Mouse (Mus musculus): ENCODE data around the gene Eif5. TPM values are rescaled to one million over a fixed set of nuclear protein-coding genes. Genes with fewer than 3 reads are reported as not detected.
"Not testable (repeated sequence)": the region's sequence is repeated elsewhere in the genome, so short reads cannot be mapped to it uniquely, and the experiment has no call there.

The Eif5 gene
- total and polyA plus RNA-seq, 2 experiments, result 93.7 to 94.2 TPM

DNA sequence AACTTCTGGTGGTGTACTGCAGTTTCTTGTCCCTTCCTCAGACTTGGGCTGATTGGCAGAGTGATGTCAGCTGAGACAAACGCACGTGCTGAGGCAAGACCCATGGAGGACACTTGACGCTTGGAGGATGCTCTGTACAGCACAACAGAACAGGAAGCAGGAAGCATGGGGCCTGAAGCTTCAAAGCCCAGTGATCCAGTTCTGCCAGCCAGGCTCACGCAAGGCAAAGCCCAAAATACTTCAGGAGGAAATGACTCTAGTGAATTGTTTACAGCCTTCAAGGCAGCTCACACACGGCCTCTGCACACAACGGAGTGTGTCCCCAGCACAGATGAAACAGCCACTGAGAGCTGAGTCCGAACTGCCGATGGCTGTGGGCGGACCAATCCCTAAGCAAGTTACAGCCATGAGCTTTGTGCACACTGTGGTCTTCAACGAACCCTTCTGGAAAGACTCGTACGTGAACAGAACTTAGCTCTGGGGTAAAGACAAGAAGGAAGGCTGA is 34.7 kb upstream of the Eif5 start:
- Histone ChIP-seq H3K36me3 (ENCODE audit: control insufficient read depth, insufficient read depth, low read length) (no peaks in the 10 kb centered on the region), H3K27me3 (ENCODE audit: control insufficient read depth, insufficient read depth, low read length) (no peaks in the 10 kb centered on the region), H3K4me1 (ENCODE audit: control insufficient read depth, insufficient read depth, low read length) (no peaks in the 10 kb centered on the region), H3K27ac (replicated peaks; ENCODE audit: insufficient read depth, low read depth, low read length) (no peak overlapping the region), H3K9ac (ENCODE audit: low read depth, low read length) (no peak overlapping the region), H3K79me2 (ENCODE audit: control insufficient read depth, insufficient read depth, low read length) (no peaks in the 10 kb centered on the region), H3K4me3 (ENCODE audit: insufficient read depth, low read depth, low read length) (no peak overlapping the region)
- WGBS, result 81% methylated on average over 12 of the region's 12 CpGs
- DNase-seq (ENCODE audit: extremely low read depth, low read depth, low spot score), result no peak
- TF ChIP-seq POLR2A (IDR thresholded peaks at IDR 0.05; ENCODE audit: extremely low read depth, insufficient read depth, low read length) (no peak), CTCF (IDR thresholded peaks at IDR 0.05; ENCODE audit: low read depth, low read length) (no peak)

DNA sequence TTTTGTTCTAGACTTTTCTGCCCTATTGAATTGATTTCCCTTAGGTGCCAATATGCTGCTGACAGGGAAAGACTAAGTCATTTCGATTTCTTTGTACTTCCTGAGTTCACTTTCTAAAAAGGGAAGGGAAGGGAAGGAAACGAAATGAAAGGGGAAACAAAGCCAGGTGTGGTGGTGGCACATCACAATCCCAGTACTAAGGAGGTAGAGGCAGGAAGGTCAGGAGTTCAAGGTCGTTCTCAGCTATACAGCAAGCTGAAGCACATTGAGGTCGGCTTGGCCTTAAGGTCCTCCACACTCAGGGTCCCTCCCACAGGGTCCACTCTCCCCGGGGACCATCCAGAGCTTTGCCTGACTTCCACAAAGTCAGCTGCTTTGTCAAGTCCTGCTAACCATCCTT is 34.2 kb upstream of the Eif5 start:
- no peak overlapping the region for H3K27ac ChIP-seq (replicated peaks; ENCODE audit: insufficient read depth, low read depth, low read length)
- 53% methylated on average over 5 of the region's 5 CpGs for WGBS
- no peaks in the 10 kb centered on the region for H3K27me3 ChIP-seq (ENCODE audit: control insufficient read depth, insufficient read depth, low read length)

DNA sequence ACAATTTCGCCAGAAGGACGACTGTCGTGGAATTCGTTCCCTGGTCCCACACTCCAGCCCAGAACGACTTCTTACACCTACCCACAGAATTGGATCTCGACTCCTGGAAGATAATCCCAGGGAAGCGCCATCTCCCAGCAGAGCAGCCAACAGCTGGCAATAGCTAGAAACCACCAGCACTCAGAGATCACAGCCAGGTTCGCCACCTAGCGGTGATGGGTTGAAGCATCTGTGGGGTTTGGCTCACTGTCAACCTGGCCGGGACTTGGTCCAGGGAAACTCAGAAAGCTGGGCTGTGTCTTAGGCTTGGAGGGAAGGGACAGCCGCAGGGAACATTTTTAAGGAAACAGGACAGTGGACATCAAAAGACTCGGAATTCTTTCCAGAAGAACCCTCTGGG is 32.9 kb upstream of the Eif5 start:
- Histone ChIP-seq H3K27ac (replicated peaks; ENCODE audit: insufficient read depth, low read depth, low read length) (no peak overlapping the region), H3K79me2 (ENCODE audit: control insufficient read depth, insufficient read depth, low read length) (no peaks in the 10 kb centered on the region), H3K9ac (ENCODE audit: low read depth, low read length) (no peak overlapping the region), H3K4me1 (ENCODE audit: control insufficient read depth, insufficient read depth, low read length) (no peaks in the 10 kb centered on the region), H3K4me3 (ENCODE audit: insufficient read depth, low read depth, low read length) (no peak overlapping the region), H3K27me3 (ENCODE audit: control insufficient read depth, insufficient read depth, low read length) (no peaks in the 10 kb centered on the region), H3K36me3 (ENCODE audit: control insufficient read depth, insufficient read depth, low read length) (no peaks in the 10 kb centered on the region)
- TF ChIP-seq POLR2A (IDR thresholded peaks at IDR 0.05; ENCODE audit: extremely low read depth, insufficient read depth, low read length) (no peak), CTCF (IDR thresholded peaks at IDR 0.05; ENCODE audit: low read depth, low read length) (peak; percentile 96)
- 2% methylated on average over 12 of the region's 12 CpGs for WGBS
- peak; percentile 76 for DNase-seq (ENCODE audit: extremely low read depth, low read depth, low spot score)

More for the DNA sequence above, 34.2 kb upstream of the Eif5 start:
- H3K9ac ChIP-seq (ENCODE audit: low read depth, low read length), result no peak overlapping the region
- no peaks in the 10 kb centered on the region for H3K79me2 ChIP-seq (ENCODE audit: control insufficient read depth, insufficient read depth, low read length)
- no peaks in the 10 kb centered on the region for H3K36me3 ChIP-seq (ENCODE audit: control insufficient read depth, insufficient read depth, low read length)
- H3K4me3 ChIP-seq (ENCODE audit: insufficient read depth, low read depth, low read length), result no peak overlapping the region
- TF ChIP-seq CTCF (IDR thresholded peaks at IDR 0.05; ENCODE audit: low read depth, low read length), result no peak
- no peak for TF ChIP-seq POLR2A (IDR thresholded peaks at IDR 0.05; ENCODE audit: extremely low read depth, insufficient read depth, low read length)
- DNase-seq (ENCODE audit: extremely low read depth, low read depth, low spot score), result no peak
- H3K4me1 ChIP-seq (ENCODE audit: control insufficient read depth, insufficient read depth, low read length), result no peaks in the 10 kb centered on the region

DNA sequence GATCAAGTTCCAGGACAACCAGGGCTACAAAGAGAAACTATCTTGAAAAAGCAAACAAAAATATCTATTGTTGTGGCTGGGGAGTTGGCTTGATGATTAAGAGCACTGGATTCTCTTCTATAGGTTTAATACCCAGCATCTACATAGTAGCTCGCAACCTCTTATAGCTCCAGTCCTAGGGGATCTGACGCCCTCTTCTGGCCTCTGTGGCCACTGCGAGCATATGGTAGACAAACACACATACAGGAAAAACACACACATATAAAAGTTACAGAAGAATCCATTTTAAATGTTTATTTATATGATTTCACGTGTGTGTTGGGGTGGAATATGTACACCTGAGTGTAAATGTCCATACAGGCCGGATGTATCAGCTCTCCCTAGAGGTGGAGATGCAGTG is 30.8 kb upstream of the Eif5 start:
- Histone ChIP-seq H3K4me3 (ENCODE audit: insufficient read depth, low read depth, low read length) (no peak overlapping the region), H3K9ac (ENCODE audit: low read depth, low read length) (no peak overlapping the region), H3K79me2 (ENCODE audit: control insufficient read depth, insufficient read depth, low read length) (no peaks in the 10 kb centered on the region), H3K4me1 (ENCODE audit: control insufficient read depth, insufficient read depth, low read length) (no peaks in the 10 kb centered on the region), H3K27me3 (ENCODE audit: control insufficient read depth, insufficient read depth, low read length) (no peaks in the 10 kb centered on the region), H3K36me3 (ENCODE audit: control insufficient read depth, insufficient read depth, low read length) (no peaks in the 10 kb centered on the region), H3K27ac (replicated peaks; ENCODE audit: insufficient read depth, low read depth, low read length) (no peak overlapping the region)
- WGBS, result 65% methylated on average over 5 of the region's 5 CpGs
- TF ChIP-seq CTCF (IDR thresholded peaks at IDR 0.05; ENCODE audit: low read depth, low read length), result no peak
- TF ChIP-seq POLR2A (IDR thresholded peaks at IDR 0.05; ENCODE audit: extremely low read depth, insufficient read depth, low read length), result no peak
- no peak for DNase-seq (ENCODE audit: extremely low read depth, low read depth, low spot score)

DNA sequence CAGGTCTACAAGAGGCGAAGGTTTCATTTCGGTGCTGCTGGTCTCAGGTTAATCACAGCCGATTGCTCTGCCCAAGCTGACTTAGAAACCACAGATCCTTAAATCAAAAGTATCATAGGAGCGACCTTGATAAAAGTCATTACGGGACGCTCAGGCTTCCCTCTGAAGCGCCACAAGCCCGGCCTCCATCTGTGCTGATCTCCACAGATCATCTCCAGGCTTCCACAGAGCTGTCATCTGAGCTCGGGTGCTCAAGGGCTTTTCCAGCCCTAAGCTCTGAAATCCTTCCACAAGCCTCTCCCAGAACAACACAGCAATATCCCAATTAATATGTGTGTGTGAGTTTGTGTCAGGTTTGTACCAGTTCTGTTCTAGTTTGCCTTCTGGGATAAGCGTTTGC is 29.9 kb upstream of the Eif5 start:
- Histone ChIP-seq H3K36me3 (ENCODE audit: control insufficient read depth, insufficient read depth, low read length) (no peaks in the 10 kb centered on the region), H3K27me3 (ENCODE audit: control insufficient read depth, insufficient read depth, low read length) (no peaks in the 10 kb centered on the region), H3K4me1 (ENCODE audit: control insufficient read depth, insufficient read depth, low read length) (no peaks in the 10 kb centered on the region), H3K27ac (replicated peaks; ENCODE audit: insufficient read depth, low read depth, low read length) (no peak overlapping the region), H3K4me3 (ENCODE audit: insufficient read depth, low read depth, low read length) (no peak overlapping the region), H3K9ac (ENCODE audit: low read depth, low read length) (no peak overlapping the region), H3K79me2 (ENCODE audit: control insufficient read depth, insufficient read depth, low read length) (no peaks in the 10 kb centered on the region)
- no peak for DNase-seq (ENCODE audit: extremely low read depth, low read depth, low spot score)
- TF ChIP-seq CTCF (IDR thresholded peaks at IDR 0.05; ENCODE audit: low read depth, low read length) (no peak), POLR2A (IDR thresholded peaks at IDR 0.05; ENCODE audit: extremely low read depth, insufficient read depth, low read length) (no peak)
- 93% methylated on average over 10 of the region's 10 CpGs for WGBS

DNA sequence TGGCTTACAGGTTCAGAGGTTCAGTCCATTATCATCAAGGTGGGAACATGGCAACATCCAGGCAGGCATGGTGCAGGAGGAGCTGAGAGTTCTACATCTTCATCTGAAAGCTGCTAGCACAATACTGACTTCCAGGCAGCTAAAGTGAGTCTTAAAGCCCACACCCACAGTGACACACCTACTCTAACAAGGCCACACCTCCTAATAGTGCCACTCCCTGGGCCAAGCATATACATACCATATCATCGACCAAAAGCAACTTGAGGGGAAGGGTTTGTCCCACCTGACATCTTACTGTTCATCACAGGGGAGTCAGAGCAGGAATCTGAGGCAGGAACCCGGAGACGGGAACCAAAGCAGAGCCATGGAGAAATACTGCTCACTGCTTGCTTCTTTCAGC is 29.4 kb upstream of the Eif5 start:
- not testable (repeated sequence) for H3K27ac ChIP-seq (replicated peaks; ENCODE audit: insufficient read depth, low read depth, low read length); H3K4me3 ChIP-seq (ENCODE audit: insufficient read depth, low read depth, low read length); H3K36me3 ChIP-seq (ENCODE audit: control insufficient read depth, insufficient read depth, low read length); H3K4me1 ChIP-seq (ENCODE audit: control insufficient read depth, insufficient read depth, low read length); H3K9ac ChIP-seq (ENCODE audit: low read depth, low read length); H3K79me2 ChIP-seq (ENCODE audit: control insufficient read depth, insufficient read depth, low read length); DNase-seq (ENCODE audit: extremely low read depth, low read depth, low spot score); H3K27me3 ChIP-seq (ENCODE audit: control insufficient read depth, insufficient read depth, low read length)
- 79% methylated on average over 3 of the region's 3 CpGs for WGBS

Measured in liver, adult 2 months (tissue).